Mouse (Mus musculus) heart, postnatal 14 days (tissue): ENCODE measurements around the gene Theg. TPM values are rescaled to one million over a fixed set of nuclear protein-coding genes. Genes with fewer than 3 reads are reported as not detected.

Experiments used
- DNase-seq, 2 experiments: peaks; one replicate each; pipeline ENCODE4 v3.0.0; 2021 to 2022
- intact Hi-C: fragments of 180-260 bp; cut with DNase I; formaldehyde crosslinking; loops from one replicate; pipeline ENCODE4 v1.15.1; 2025
- total RNA-seq, 2 experiments: library from RNA; stranded (reverse); gene quantifications; 2 replicates each; pipeline ENCODE4 v1.2.3; 2021

The Theg gene
- total RNA-seq, 2 experiments from 2014 or later: not detected

GRCm38 (mm10) chr10:79557496-79557895 lies 29.6 kb downstream of the Theg start:
- intact Hi-C loops: no loop called here
- no peak for DNase-seq

- DNase-seq: no peak
These were observed 30.2 kb downstream of the Theg start for GRCm38 (mm10) chr10:79556951-79557350.

GRCm38 (mm10) chr10:79555238-79555724 lies 31.9 kb downstream of the Theg start:
- no peak for DNase-seq
- intact Hi-C loops: no loop called here

More at GRCm38 (mm10) chr10:79556951-79557350, 30.2 kb downstream of the Theg start:
- intact Hi-C loops: no loop called here

- peak; percentile 78 to 81 for DNase-seq
- intact Hi-C loops: no loop called here
These were observed 32.5 kb downstream of the Theg start, which contains the start of gene Mier2 for GRCm38 (mm10) chr10:79554330-79555237. Mier2 (minus strand) TSS chr10:79555199.

- DNase-seq: no peak
- intact Hi-C loops: no loop called here
These were observed 33.4 kb downstream of the Theg start for GRCm38 (mm10) chr10:79553691-79554090.

- intact Hi-C loops: no loop called here
- DNase-seq: no peak
These were observed 34.0 kb downstream of the Theg start for GRCm38 (mm10) chr10:79553176-79553575.

GRCm38 (mm10) chr10:79552531-79552930 lies 34.6 kb downstream of the Theg start:
- intact Hi-C loops: no loop called here
- DNase-seq: no peak

- intact Hi-C loops: no loop called here
- DNase-seq: no peak
These were observed 36.8 kb downstream of the Theg start for GRCm38 (mm10) chr10:79550366-79550765.

GRCm38 (mm10) chr10:79548971-79549723 lies 38.0 kb downstream of the Theg start:
- no peak for DNase-seq
- intact Hi-C loops: no loop called here

- intact Hi-C loops: no loop called here
- DNase-seq: no peak
These were observed 38.6 kb downstream of the Theg start for GRCm38 (mm10) chr10:79548546-79548945.

GRCm38 (mm10) chr10:79547148-79547675 lies 39.9 kb downstream of the Theg start:
- DNase-seq: no peak
- intact Hi-C loops: no loop called here

- DNase-seq: no peak
- intact Hi-C loops: no loop called here
These were observed 40.6 kb downstream of the Theg start for GRCm38 (mm10) chr10:79546483-79546882.

GRCm38 (mm10) chr10:79545891-79546290 lies 41.2 kb downstream of the Theg start:
- intact Hi-C loops: no loop called here
- no peak for DNase-seq

- DNase-seq: no peak
- intact Hi-C loops: no loop called here
These were observed 42.5 kb downstream of the Theg start for GRCm38 (mm10) chr10:79544631-79545030.

GRCm38 (mm10) chr10:79543884-79544597 lies 43.1 kb downstream of the Theg start:
- intact Hi-C loops: no loop called here
- no peak for DNase-seq

- intact Hi-C loops: no loop called here
- DNase-seq: no peak
These were observed 45.0 kb downstream of the Theg start for GRCm38 (mm10) chr10:79542171-79542570.

GRCm38 (mm10) chr10:79541522-79541921 lies 45.6 kb downstream of the Theg start:
- DNase-seq: no peak
- intact Hi-C loops: no loop called here

GRCm38 (mm10) chr10:79540746-79541145 lies 46.4 kb downstream of the Theg start:
- intact Hi-C loops: no loop called here
- DNase-seq: no peak

GRCm38 (mm10) chr10:79539701-79540495 lies 47.2 kb downstream of the Theg start:
- intact Hi-C loops: no loop called here
- DNase-seq: no peak

GRCm38 (mm10) chr10:79538873-79539272 lies 48.3 kb downstream of the Theg start:
- intact Hi-C loops: no loop called here
- no peak for DNase-seq
